Mouse (Mus musculus) CH12.LX (cell line): ENCODE results near the gene Ptgs1.

Experiments
- CTCF ChIP-seq, 2 experiments: IDR thresholded peaks in 1 of 2; conservative IDR thresholded peaks in 1 of 2; 2 replicates each; pipeline ENCODE4 v1.5.1; 2011 to 2012; ENCODE audit warnings: low read depth in 2 of 2, low read length in 2 of 2, improper control_type of control experiment in 1 of 2, inconsistent platforms in 1 of 2, mild to moderate bottlenecking in 1 of 2, moderate library complexity in 1 of 2
- EP300 ChIP-seq: IDR thresholded peaks from 2 replicates; pipeline ENCODE4 v1.6.1; 2011; ENCODE audit warnings: low read length, improper control_type of control experiment
- SIN3A ChIP-seq: IDR thresholded peaks from 2 replicates; pipeline ENCODE4 v1.6.1; 2012; ENCODE audit warnings: low read length, improper control_type of control experiment, inconsistent platforms
- USF1 ChIP-seq: IDR thresholded peaks from 2 replicates; pipeline ENCODE4 v1.6.1; 2014; ENCODE audit warnings: low read depth, mild to moderate bottlenecking, inconsistent platforms, low read length, improper control_type of control experiment

- no peak for TF ChIP-seq SIN3A
- no peak for TF ChIP-seq USF1
- no peak for TF ChIP-seq CTCF (conservative IDR thresholded peaks at IDR 0.05 in 1 of 2, IDR thresholded peaks at IDR 0.05 in 1 of 2; ENCODE audit: low read depth in 2 of 2, low read length in 2 of 2)
- TF ChIP-seq EP300 = no peak
Observed at GRCm38 (mm10) chr2:36202611-36202880, 27.7 kb upstream of the Ptgs1 start.
